Mouse (Mus musculus): ENCODE measurements around the gene Ckm.

DNA sequence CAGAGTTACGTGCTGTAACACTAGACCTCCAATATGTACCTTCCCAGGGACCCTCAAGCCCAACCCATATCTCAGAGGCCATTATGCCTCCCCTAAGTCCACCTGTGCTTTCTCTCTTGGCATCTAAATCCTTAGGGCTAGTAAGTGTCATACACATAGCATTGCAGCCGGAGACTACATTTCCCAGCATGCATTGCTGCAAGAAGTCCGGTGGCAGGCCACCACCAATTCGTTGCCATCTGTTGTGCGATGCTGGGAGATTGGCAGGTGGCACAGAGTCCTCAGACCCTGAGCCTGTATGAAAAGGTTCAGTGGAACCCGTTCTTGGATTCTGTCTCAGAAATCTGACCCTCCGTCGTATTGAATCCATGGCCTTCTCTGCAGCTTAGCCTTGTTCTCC lies 25.1 kb downstream of the Ckm start:
- TF ChIP-seq POLR2A (IDR thresholded peaks at IDR 0.05; ENCODE audit: borderline replicate concordance, insufficient read depth, low read length) (no peak), CTCF (IDR thresholded peaks at IDR 0.05; ENCODE audit: borderline replicate concordance, insufficient read depth, low read depth, low read length) (no peak)

Measured in cerebellum, adult 2 months (tissue).